Mouse (Mus musculus) right cerebral cortex, postnatal 36 days (tissue): ENCODE data around the gene Gm3488.
"Not testable (repeated sequence)": the region's sequence is repeated elsewhere in the genome, so short reads cannot be mapped to it uniquely, and the experiment has no call there.

ENCODE experiments used
- DNase-seq, 2 experiments: peaks; one replicate each; pipeline ENCODE4 v3.0.0; 2022; ENCODE audit warnings: low spot score in 2 of 2, mixed read lengths in 1 of 2

The Gm3488 gene

DNA sequence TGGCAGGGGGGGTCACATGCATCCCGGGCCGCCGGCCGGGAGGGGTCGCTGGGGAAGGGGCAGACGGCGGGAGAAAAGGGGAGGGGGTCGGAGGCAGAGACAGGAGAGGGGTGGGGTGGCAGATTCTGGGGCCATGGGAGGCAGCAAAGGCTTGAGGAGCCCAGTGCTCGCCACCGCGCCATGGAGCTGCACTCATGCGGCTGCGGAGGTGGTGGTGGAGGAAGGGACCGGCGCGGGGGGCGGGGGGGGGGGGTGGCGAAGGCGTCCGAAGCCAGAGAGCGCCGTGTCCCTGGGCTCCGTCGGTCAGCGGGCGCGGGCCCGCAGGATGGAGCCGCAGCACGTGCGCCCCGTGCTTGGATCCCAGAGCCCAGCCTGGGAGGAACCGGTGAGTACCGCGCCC, at the start of gene Gm3488:
TSS of gene Gm3488 (plus strand) at position 301 of the 400 bp plus-strand sequence.
- DNase-seq = not testable (repeated sequence)

DNA sequence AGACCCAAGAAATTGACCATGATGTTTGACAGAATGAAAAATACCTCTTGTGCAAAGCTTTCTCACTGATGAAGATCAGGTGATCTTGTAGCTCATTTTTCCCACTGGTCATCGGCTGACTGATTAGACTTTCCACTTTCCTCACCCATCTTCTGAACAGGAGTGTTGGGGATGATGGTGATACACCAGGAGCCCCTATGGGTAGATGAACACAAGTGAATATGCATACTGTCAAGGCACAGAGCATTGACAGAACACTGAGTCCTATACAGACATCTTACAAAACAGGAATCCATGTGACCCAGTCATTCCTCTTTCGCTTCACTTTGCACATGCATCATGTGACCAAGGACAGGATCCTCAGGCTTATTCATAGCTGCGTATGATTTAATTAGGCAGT, 46.1 kb upstream of the Gm3488 start, which contains the start of gene Gm3194:
TSS of gene Gm3194 (minus strand) at position 101 of the 400 bp plus-strand sequence.
- not testable (repeated sequence) for DNase-seq

DNA sequence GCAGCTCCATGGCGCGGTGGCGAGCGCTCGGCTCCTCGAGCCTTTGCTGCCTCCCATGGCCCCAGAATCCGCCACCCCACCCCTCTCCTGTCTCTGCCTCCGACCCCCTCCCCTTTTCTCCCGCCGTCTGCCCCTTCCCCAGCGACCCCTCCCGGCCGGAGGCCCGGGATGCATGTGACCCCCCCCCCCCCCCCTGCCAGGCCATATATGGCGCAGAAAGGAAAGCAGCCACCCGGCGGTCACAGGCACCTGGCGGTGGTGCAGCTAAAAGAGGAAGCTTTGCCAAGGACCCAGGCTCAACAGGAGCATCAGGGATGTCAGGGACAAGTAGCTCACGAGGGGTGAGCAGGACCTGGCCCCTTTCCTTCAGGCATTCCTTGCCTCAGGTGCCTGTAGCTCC, 41.0 kb upstream of the Gm3488 start:
- not testable (repeated sequence) for DNase-seq

DNA sequence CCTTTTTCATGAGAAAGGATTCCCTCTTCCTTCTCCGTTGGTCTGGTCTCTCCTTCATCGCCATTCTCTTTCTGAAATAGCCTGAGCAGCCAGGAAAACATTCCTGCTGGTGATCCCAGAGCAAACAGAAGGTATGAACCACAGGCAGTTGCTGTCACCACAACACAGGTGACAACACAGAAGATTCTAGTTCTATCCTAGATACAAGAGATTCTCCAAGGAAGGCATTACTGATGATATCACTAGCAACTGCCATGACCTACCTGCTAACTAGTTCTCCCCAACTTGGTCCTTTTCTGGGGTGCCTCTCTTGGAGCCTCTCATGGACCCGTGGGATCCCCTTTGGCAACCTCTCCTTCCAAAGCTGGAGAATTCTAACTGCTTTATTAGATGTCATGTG, 23.7 kb upstream of the Gm3488 start, which contains the start of gene Gm8246:
TSS of gene Gm8246 (minus strand) at position 101 of the 400 bp plus-strand sequence.
- not testable (repeated sequence) for DNase-seq

DNA sequence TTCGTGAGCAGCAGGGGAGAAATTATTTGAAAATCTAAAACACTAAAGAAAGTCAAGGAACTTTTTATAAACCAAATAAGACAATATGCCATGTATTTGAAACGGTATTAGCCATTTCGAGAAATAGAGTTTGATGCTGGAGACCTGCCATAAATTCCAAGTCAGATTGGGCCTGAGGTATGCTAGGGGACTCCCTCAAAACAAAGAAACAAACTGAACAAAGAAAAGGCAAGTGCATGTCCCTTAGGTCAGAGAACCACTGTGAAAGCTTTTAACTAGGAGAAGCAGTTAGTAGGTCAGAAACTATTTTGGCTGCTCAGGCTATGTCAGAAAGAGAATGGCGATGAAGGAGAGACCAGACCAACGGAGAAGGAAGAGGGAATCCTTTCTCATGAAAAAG, 17.6 kb upstream of the Gm3488 start, which contains the start of gene Gm3187:
TSS of gene Gm3187 (plus strand) at position 301 of the 400 bp plus-strand sequence.
- DNase-seq = not testable (repeated sequence)

DNA sequence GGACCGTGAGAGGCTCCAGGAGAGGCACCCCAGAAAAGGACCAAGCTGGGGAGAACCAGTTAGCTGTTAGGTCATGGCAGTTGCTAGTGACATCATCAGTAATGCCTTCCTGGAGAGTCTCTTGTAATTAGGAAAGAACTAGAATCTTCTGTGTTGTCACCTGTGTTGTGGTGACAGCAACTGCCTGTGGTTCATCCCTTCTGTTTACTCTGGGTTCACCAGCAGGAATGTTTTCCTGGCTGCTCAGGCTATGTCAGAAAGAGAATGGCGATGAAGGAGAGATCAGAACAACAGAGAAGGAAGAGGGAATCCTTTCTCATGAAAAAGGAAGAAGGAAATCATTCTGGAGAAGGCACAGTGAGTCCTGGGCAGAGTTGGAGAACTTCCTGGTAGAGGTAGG, 36.7 kb downstream of the Gm3488 start, which contains the start of gene Gm3532:
TSS of gene Gm3532 (plus strand) at position 301 of the 400 bp plus-strand sequence.
- not testable (repeated sequence) for DNase-seq
